Mouse (Mus musculus) MEL (cell line): ENCODE data around the gene Gm11027. TPM values are rescaled to one million over a fixed set of nuclear protein-coding genes. Genes with fewer than 3 reads are reported as not detected.

ENCODE experiments used
- DNase-seq: peaks from one replicate; pipeline ENCODE4 v3.0.0; 2011; ENCODE audit warnings: low read depth, low spot score
- H3K27ac ChIP-seq: 2 replicates; pipeline ENCODE4 v1.5.1; 2012; ENCODE audit warnings: low read depth, mild to moderate bottlenecking, control low read depth, low read length, moderate library complexity; ENCODE audit not compliant: control insufficient read depth
- H3K27me3 ChIP-seq, 2 experiments: fragments of 150-350 bp in 1 of 2; sonication (generic) in 1 of 2; 2 replicates each; pipeline ENCODE4 v1.6.1; 2012; ENCODE audit warnings: low read length in 2 of 2, mild to moderate bottlenecking in 2 of 2, improper control_type of control experiment in 1 of 2, moderate library complexity in 1 of 2; ENCODE audit not compliant: insufficient read depth in 2 of 2, control insufficient read depth in 1 of 2
- H3K36me3 ChIP-seq, 2 experiments: 2 replicates each; pipeline ENCODE4 v1.6.1; 2012 to 2014; ENCODE audit warnings: low read length in 2 of 2, improper control_type of control experiment in 1 of 2, inconsistent platforms in 1 of 2, mild to moderate bottlenecking in 1 of 2; ENCODE audit not compliant: insufficient read depth in 2 of 2, control insufficient read depth in 1 of 2
- H3K4me1 ChIP-seq, 2 experiments: fragments of 150-350 bp in 1 of 2; sonication (generic) in 1 of 2; 2 replicates each; pipeline ENCODE4 v1.6.1; 2012; ENCODE audit warnings: low read length in 2 of 2, improper control_type of control experiment in 1 of 2, mild to moderate bottlenecking in 1 of 2; ENCODE audit not compliant: insufficient read depth in 2 of 2, control insufficient read depth in 1 of 2
- H3K4me3 ChIP-seq, 2 experiments: fragments of 150-350 bp in 1 of 2; sonication (generic) in 1 of 2; 2 replicates each; pipeline ENCODE4 v1.5.1; 2012; ENCODE audit warnings: low read depth in 2 of 2, low read length in 2 of 2, mild to moderate bottlenecking in 2 of 2, moderate library complexity in 2 of 2, control low read depth in 1 of 2, improper control_type of control experiment in 1 of 2; ENCODE audit not compliant: control insufficient read depth in 1 of 2, insufficient read depth in 1 of 2
- H3K79me2 ChIP-seq: 2 replicates; pipeline ENCODE4 v1.6.1; 2012; ENCODE audit warnings: mild to moderate bottlenecking, low read length, moderate library complexity; ENCODE audit not compliant: control insufficient read depth, poor library complexity, insufficient read depth
- H3K9ac ChIP-seq: 2 replicates; pipeline ENCODE4 v1.6.1; 2012; ENCODE audit warnings: low read depth, mild to moderate bottlenecking, control low read depth, low read length, moderate library complexity; ENCODE audit not compliant: control insufficient read depth, poor library complexity, severe bottlenecking
- H3K9me3 ChIP-seq: fragments of 150-350 bp; sonication (generic); replicated peaks from 2 replicates; pipeline ENCODE4 v1.6.1; 2012; ENCODE audit warnings: mild to moderate bottlenecking, low read length, improper control_type of control experiment, moderate library complexity; ENCODE audit not compliant: insufficient read depth
- CHD2 ChIP-seq: IDR thresholded peaks from 2 replicates; pipeline ENCODE4 v1.6.1; 2011; ENCODE audit warnings: low read length, improper control_type of control experiment
- E2F4 ChIP-seq: IDR thresholded peaks from 2 replicates; pipeline ENCODE4 v1.6.1; 2011; ENCODE audit warnings: low read depth, low read length, improper control_type of control experiment, borderline replicate concordance
- EP300 ChIP-seq, 2 experiments: IDR thresholded peaks; 2 replicates each; pipeline ENCODE4 v1.6.1; 2011; ENCODE audit warnings: improper control_type of control experiment in 2 of 2, low read length in 2 of 2, low read depth in 1 of 2, mild to moderate bottlenecking in 1 of 2
- ETS1 ChIP-seq: IDR thresholded peaks from 2 replicates; pipeline ENCODE4 v1.6.1; 2012; ENCODE audit warnings: low read depth, mild to moderate bottlenecking, inconsistent platforms, low read length, improper control_type of control experiment, moderate library complexity
- GABPA ChIP-seq: IDR thresholded peaks from 2 replicates; pipeline ENCODE4 v1.6.1; 2012; ENCODE audit warnings: low read depth, mild to moderate bottlenecking, inconsistent platforms, low read length, improper control_type of control experiment, moderate library complexity
- GATA1 ChIP-seq: IDR thresholded peaks from 2 replicates; pipeline ENCODE4 v1.6.1; 2011; ENCODE audit warnings: low read depth, low read length, improper control_type of control experiment
- JUND ChIP-seq: IDR thresholded peaks from 2 replicates; pipeline ENCODE4 v1.6.1; 2011; ENCODE audit warnings: low read depth, mild to moderate bottlenecking, improper control_type of control experiment, low read length
- KAT2A ChIP-seq: conservative IDR thresholded peaks from 2 replicates; pipeline ENCODE4 v1.6.1; 2012; ENCODE audit warnings: low read depth, low read length, improper control_type of control experiment, inconsistent platforms
- MAX ChIP-seq: IDR thresholded peaks from 2 replicates; pipeline ENCODE4 v1.6.1; 2011; ENCODE audit warnings: low read length, improper control_type of control experiment
- MAZ ChIP-seq: IDR thresholded peaks from 2 replicates; pipeline ENCODE4 v1.6.1; 2012; ENCODE audit warnings: low read depth, mild to moderate bottlenecking, inconsistent platforms, low read length, improper control_type of control experiment
- MXI1 ChIP-seq: IDR thresholded peaks from 2 replicates; pipeline ENCODE4 v1.6.1; 2011; ENCODE audit warnings: mild to moderate bottlenecking, low read depth, low read length, improper control_type of control experiment
- MYB ChIP-seq: IDR thresholded peaks from 2 replicates; pipeline ENCODE4 v1.6.1; 2011; ENCODE audit warnings: mild to moderate bottlenecking, low read depth, low read length, improper control_type of control experiment
- POLR2AphosphoS2 ChIP-seq: IDR thresholded peaks from 2 replicates; pipeline ENCODE4 v1.6.1; 2011; ENCODE audit warnings: low read length, improper control_type of control experiment
- RAD21 ChIP-seq: IDR thresholded peaks from 2 replicates; pipeline ENCODE4 v1.6.1; 2011; ENCODE audit warnings: mild to moderate bottlenecking, low read depth, low read length, improper control_type of control experiment
- SIN3A ChIP-seq: IDR thresholded peaks from 2 replicates; pipeline ENCODE4 v1.6.1; 2012; ENCODE audit warnings: low read length, improper control_type of control experiment, inconsistent platforms
- TAL1 ChIP-seq: IDR thresholded peaks from 2 replicates; pipeline ENCODE4 v1.6.1; 2012; ENCODE audit warnings: mild to moderate bottlenecking, inconsistent platforms, low read length, moderate library complexity, mixed read lengths
- TBP ChIP-seq: IDR thresholded peaks from 2 replicates; pipeline ENCODE4 v1.8.0; 2011; ENCODE audit warnings: low read depth, low read length, improper control_type of control experiment
- TCF12 ChIP-seq: IDR thresholded peaks from 2 replicates; pipeline ENCODE4 v1.6.1; 2014; ENCODE audit warnings: low read depth, mild to moderate bottlenecking, inconsistent platforms, low read length, improper control_type of control experiment, moderate library complexity
- ZMIZ1 ChIP-seq: IDR thresholded peaks from 2 replicates; pipeline ENCODE4 v1.6.1; 2012; ENCODE audit warnings: low read depth, mild to moderate bottlenecking, inconsistent platforms, low read length, improper control_type of control experiment, moderate library complexity
- ZNF384 ChIP-seq: IDR thresholded peaks from 2 replicates; pipeline ENCODE4 v1.6.1; 2012; ENCODE audit warnings: low read depth, mild to moderate bottlenecking, inconsistent platforms, low read length, improper control_type of control experiment
- polyA plus RNA-seq, 2 experiments: library from polyadenylated mRNA; stranded (reverse) in 1 of 2; unstranded in 1 of 2; fragments of >175 nt in 1 of 2; fragments of >200 nt in 1 of 2; gene quantifications; 2 replicates each; pipeline versions ENCODE4 v1.2.1 to v1.2.4; 2012; ENCODE audit warnings: low replicate concordance in 2 of 2, low read depth in 1 of 2; ENCODE audit not compliant: insufficient read length in 2 of 2, insufficient read depth in 1 of 2, missing spikeins in 1 of 2
- total RNA-seq: library from RNA; depleted of rRNA; stranded (reverse); fragments of 300-350 nt; gene quantifications from 2 replicates; pipeline ENCODE4 v1.2.3, GENCODE M21; 2012

Gene Gm11027
- total and polyA plus RNA-seq, 3 experiments, result not detected

DNA sequence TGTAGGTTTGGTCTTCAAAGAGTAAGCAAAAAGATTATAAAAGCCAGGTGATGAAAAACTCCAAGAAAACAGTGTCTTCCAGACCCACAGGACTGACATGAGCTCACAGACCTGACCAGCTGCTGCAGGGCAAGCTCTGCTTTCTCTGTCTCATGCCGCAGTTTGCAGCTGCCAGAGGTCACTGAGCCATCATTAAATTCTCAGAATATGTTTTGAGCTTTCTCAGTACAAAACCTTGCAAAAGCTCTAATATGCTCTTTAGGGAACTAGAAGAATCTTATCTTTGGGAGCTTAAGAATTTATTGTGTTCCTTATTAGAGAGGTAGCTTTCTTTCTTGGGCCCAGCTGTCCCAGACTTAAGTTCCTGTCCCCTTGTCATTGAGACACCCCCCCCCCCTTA is 30.9 kb downstream of the Gm11027 start (continued):
- no peak for TF ChIP-seq ZMIZ1
- TF ChIP-seq, all 39 proteins: peak for 12

DNA sequence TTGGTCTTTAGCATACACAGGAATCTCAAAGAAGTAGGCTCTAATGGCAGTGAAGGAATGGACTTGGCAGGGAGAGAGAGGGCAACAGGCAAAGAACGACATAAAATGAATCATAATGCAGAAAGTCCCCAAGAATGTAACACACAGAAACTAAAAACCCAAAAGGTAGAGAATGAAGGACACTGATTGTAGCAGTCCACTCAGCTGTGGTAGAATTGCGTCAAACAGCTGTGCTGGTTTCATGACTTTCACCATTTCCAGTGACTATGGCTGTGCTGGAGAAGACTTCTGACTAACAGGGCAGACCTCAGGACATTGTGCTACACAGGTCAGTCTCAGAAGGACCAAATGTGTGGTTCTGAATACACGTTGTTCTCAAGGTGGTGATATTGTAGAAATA is 32.7 kb downstream of the Gm11027 start:
- H3K9me3 ChIP-seq, result no peaks in the 10 kb centered on the region
- H3K27ac ChIP-seq, result no peak overlapping the region
- no peak for DNase-seq
- H3K79me2 ChIP-seq, result peaks cover 39% of the 10 kb centered on the region
- H3K4me3 ChIP-seq, result no peak overlapping the region
- H3K36me3 ChIP-seq, result peaks cover 2 to 40% of the 10 kb centered on the region in 2 experiments; a peak in 3 of 4 replicates
- no peaks in the 10 kb centered on the region for H3K27me3 ChIP-seq
- no peak for TF ChIP-seq JUND
- TF ChIP-seq ETS1, result 0 out of 2 replicates have a peak, but pooled peaks have one; percentile 9
- TF ChIP-seq MXI1, result no peak
- no peak overlapping the region for H3K9ac ChIP-seq
- H3K4me1 ChIP-seq, result peaks cover 24 to 26% of the 10 kb centered on the region in 2 experiments

DNA sequence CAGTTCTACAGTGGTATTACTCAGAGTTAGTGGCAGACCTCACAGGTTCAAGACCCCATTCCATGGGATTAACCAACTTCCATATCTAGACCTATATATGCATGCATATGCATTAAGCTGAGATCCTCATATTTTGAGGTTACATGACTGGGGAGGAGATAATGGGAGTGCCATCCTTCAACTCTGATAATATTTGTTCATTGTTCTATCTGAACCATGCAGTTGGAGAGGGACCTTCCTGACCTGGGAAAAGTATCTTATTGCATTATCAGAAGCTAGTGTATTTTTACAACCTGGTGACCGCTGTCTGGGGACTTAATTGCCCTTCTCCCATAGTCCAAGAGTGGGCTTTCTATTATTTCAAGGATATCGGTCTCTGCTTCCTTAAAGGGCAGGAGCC is 33.4 kb downstream of the Gm11027 start:
- TF ChIP-seq EP300 (IDR thresholded peaks at IDR 0.05; ENCODE audit: low read depth in 1 of 2, low read length in 2 of 2), result peak; percentile 74 to 78; a peak in 3 of 4 replicates
- peak; percentile 64 for TF ChIP-seq TAL1
- no peak for TF ChIP-seq RAD21
- peak; percentile 76 for TF ChIP-seq TCF12
- peak; percentile 56 for TF ChIP-seq GATA1
- no peak for TF ChIP-seq MXI1
- TF ChIP-seq, all 39 proteins: peak for 4
- Histone ChIP-seq H3K9me3 (no peaks in the 10 kb centered on the region), H3K79me2 (peaks cover 40% of the 10 kb centered on the region), H3K36me3 (peaks cover 2 to 44% of the 10 kb centered on the region in 2 experiments; a peak in 3 of 4 replicates), H3K27me3 (no peaks in the 10 kb centered on the region), H3K9ac (no peak overlapping the region), H3K27ac (no peak overlapping the region), H3K4me1 (peaks cover 24 to 29% of the 10 kb centered on the region in 2 experiments), H3K4me3 (no peak overlapping the region)
- no peak for DNase-seq

DNA sequence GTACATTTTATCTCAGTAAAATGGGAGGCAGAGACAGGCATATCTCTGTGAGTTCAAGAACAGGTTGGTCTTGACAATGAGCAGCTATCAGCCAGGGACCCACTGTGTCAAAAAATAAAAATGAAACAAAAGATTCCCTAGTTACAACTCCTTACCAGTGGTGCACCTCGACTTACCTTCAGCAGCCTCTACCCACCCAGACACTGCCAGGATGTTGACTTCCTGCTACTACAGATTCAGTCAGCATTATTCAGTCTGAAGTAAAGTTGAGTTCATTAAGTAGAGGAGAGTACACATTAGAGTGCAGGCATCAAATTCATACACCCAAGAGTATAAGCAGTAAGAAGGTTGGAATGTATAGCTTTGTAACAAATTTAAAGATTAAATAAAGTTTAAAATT is 38.6 kb downstream of the Gm11027 start:
- peaks cover 11 to 42% of the 10 kb centered on the region in 2 experiments for H3K36me3 ChIP-seq
- peaks cover 19 to 22% of the 10 kb centered on the region in 2 experiments for H3K4me1 ChIP-seq
- H3K27ac ChIP-seq, result no peak overlapping the region
- TF ChIP-seq CHD2, result no peak
- TF ChIP-seq SIN3A, result no peak; the same call in 1 of the 2 replicates
- TF ChIP-seq MAZ, result no peak
- TF ChIP-seq MAX, result no peak
- TF ChIP-seq POLR2AphosphoS2, result no peak
- TF ChIP-seq JUND, result no peak
- TF ChIP-seq ZMIZ1, result no peak
- no peak for TF ChIP-seq ZNF384
- no peak for TF ChIP-seq GABPA
- TF ChIP-seq KAT2A, result no peak
- TF ChIP-seq RAD21, result no peak
- no peak for TF ChIP-seq MYB
- TF ChIP-seq E2F4, result no peak
- TF ChIP-seq TBP, result no peak
- no peak overlapping the region for H3K4me3 ChIP-seq
- no peaks in the 10 kb centered on the region for H3K27me3 ChIP-seq
- H3K9me3 ChIP-seq, result no peaks in the 10 kb centered on the region
- H3K79me2 ChIP-seq, result peaks cover 46% of the 10 kb centered on the region
- H3K9ac ChIP-seq, result no peak overlapping the region
- DNase-seq, result no peak
